Mouse (Mus musculus): ENCODE measurements around the gene Astn2.

DNA sequence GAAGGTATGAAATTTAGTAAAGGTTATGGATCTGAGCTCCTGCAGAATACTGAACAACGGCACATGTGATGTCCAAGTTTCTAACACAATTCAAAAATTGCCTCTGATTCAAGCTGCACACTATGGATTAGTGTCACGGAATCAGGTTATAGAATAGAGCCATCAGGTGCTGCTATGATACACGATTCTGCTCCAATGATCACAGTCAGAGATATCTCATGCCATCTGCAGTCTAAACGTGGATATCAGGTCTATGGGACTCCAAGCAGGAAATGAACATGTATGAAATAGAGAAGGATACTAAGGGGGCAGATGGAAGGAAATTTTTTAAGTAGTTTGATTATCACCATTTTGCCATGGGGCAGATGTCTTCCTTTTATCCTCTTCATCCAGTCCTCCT, 702.6 kb downstream of the Astn2 start:
- no peak for TF ChIP-seq CTCF (IDR thresholded peaks at IDR 0.05; ENCODE audit: control insufficient read depth, insufficient read depth, low read length)
- TF ChIP-seq POLR2A (IDR thresholded peaks at IDR 0.05; ENCODE audit: borderline replicate concordance, control insufficient read depth, low read depth, low read length) = no peak

Data from bone marrow, adult 2 months (tissue).